Mouse (Mus musculus): ENCODE results near the gene Peg3. TPM values are rescaled to one million over a fixed set of nuclear protein-coding genes. Genes with fewer than 3 reads are reported as not detected.

The Peg3 gene
- total and polyA plus RNA-seq, 3 experiments, result not detected

DNA sequence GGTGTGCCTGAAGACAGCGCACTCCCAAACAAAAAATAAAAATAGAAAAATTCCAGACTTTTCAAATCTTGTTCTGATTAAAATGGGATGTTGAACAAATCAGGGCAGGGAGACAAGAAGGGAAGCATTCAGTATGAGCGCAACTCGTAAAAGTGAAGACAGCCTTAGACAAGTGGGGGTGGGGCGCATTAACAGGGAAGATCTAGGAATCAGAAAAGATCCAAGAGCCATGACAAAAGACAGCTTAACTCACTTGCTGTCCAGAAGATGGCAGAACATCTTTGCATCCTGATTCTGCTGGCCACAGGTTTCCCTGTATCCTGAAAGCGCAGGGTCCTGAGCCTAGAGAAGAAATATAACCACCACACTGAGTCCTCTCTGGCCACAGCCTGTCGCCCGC is 71.6 kb downstream of the Peg3 start:
- no peak for DNase-seq (ENCODE audit: low read depth, low spot score)
- TF ChIP-seq MXI1 (IDR thresholded peaks at IDR 0.05; ENCODE audit: low read depth, low read length), result no peak
- TF ChIP-seq JUND (IDR thresholded peaks at IDR 0.05; ENCODE audit: low read depth, low read length), result no peak
- Histone ChIP-seq H3K9ac (ENCODE audit: control insufficient read depth, low read depth, low read length, poor library complexity, severe bottlenecking) (no peak overlapping the region), H3K27me3 (ENCODE audit: control insufficient read depth in 1 of 2, insufficient read depth in 2 of 2, low read length in 2 of 2) (no peaks in the 10 kb centered on the region), H3K9me3 (replicated peaks; ENCODE audit: insufficient read depth, low read length) (no peaks in the 10 kb centered on the region), H3K27ac (ENCODE audit: control insufficient read depth, low read depth, low read length) (no peak overlapping the region), H3K4me1 (ENCODE audit: control insufficient read depth in 1 of 2, insufficient read depth in 2 of 2, low read length in 2 of 2) (no peaks in the 10 kb centered on the region), H3K79me2 (ENCODE audit: control insufficient read depth, insufficient read depth, low read length, poor library complexity) (no peaks in the 10 kb centered on the region), H3K36me3 (ENCODE audit: control insufficient read depth in 1 of 2, insufficient read depth in 2 of 2, low read length in 2 of 2) (no peaks in the 10 kb centered on the region), H3K4me3 (ENCODE audit: control insufficient read depth in 1 of 2, insufficient read depth in 1 of 2, low read depth in 2 of 2, low read length in 2 of 2) (no peak overlapping the region)

Other genes starting within 250 kb of the Peg3 start
- not detected in 2 replicates for gene Olfr5, start 243.5 kb downstream of the Peg3 start, total RNA-seq (2012; rRNA removed)
- not detected for gene Olfr5, start 243.5 kb downstream of the Peg3 start, polyA plus RNA-seq (2012; ENCODE audit: insufficient read depth in 1 of 2, insufficient read length in 2 of 2, low read depth in 1 of 2, low replicate concordance in 2 of 2, missing spikeins in 1 of 2)
- not detected in 2 replicates for gene Olfr1347, start 230.7 kb downstream of the Peg3 start, total RNA-seq (2012; rRNA removed)
- gene Olfr1347, start 230.7 kb downstream of the Peg3 start, polyA plus RNA-seq (2012; ENCODE audit: insufficient read depth in 1 of 2, insufficient read length in 2 of 2, low read depth in 1 of 2, low replicate concordance in 2 of 2, missing spikeins in 1 of 2), result not detected
- gene Olfr1348, start 221.7 kb downstream of the Peg3 start, total RNA-seq (2012; rRNA removed), result not detected in 2 replicates
- not detected for gene Olfr1348, start 221.7 kb downstream of the Peg3 start, polyA plus RNA-seq (2012; ENCODE audit: insufficient read depth in 1 of 2, insufficient read length in 2 of 2, low read depth in 1 of 2, low replicate concordance in 2 of 2, missing spikeins in 1 of 2)
- gene Olfr1349, start 207.5 kb downstream of the Peg3 start, total RNA-seq (2012; rRNA removed), result not detected in 2 replicates
- not detected for gene Olfr1349, start 207.5 kb downstream of the Peg3 start, polyA plus RNA-seq (2012; ENCODE audit: insufficient read depth in 1 of 2, insufficient read length in 2 of 2, low read depth in 1 of 2, low replicate concordance in 2 of 2, missing spikeins in 1 of 2)
- not detected in 2 replicates for gene Olfr1350, start 165.6 kb downstream of the Peg3 start, total RNA-seq (2012; rRNA removed)
- gene Olfr1350, start 165.6 kb downstream of the Peg3 start, polyA plus RNA-seq (2012; ENCODE audit: insufficient read depth in 1 of 2, insufficient read length in 2 of 2, low read depth in 1 of 2, low replicate concordance in 2 of 2, missing spikeins in 1 of 2), result not detected
- gene Zim1, start 34.0 kb downstream of the Peg3 start, total RNA-seq (2012; rRNA removed), result not detected in 2 replicates
- gene Zim1, start 34.0 kb downstream of the Peg3 start, polyA plus RNA-seq (2012; ENCODE audit: insufficient read depth in 1 of 2, insufficient read length in 2 of 2, low read depth in 1 of 2, low replicate concordance in 2 of 2, missing spikeins in 1 of 2), result not detected
- not detected in 2 replicates for gene Usp29, start 147 bp upstream of the Peg3 start, total RNA-seq (2012; rRNA removed)
- not detected for gene Usp29, start 147 bp upstream of the Peg3 start, polyA plus RNA-seq (2012; ENCODE audit: insufficient read depth in 1 of 2, insufficient read length in 2 of 2, low read depth in 1 of 2, low replicate concordance in 2 of 2, missing spikeins in 1 of 2)

Measured in MEL (cell line).